Mouse (Mus musculus) kidney, adult 18-20 months (tissue): ENCODE results near the gene Cd27.

Source experiments
- DNase-seq: peaks from one replicate; pipeline ENCODE4 v3.0.0; 2021

The Cd27 gene

GRCm38 (mm10) chr6:125241566-125241965 lies 4.8 kb upstream of the Cd27 start:
- no peak for DNase-seq

GRCm38 (mm10) chr6:125240617-125241016 lies 3.8 kb upstream of the Cd27 start:
- no peak for DNase-seq

- DNase-seq, result no peak
These were observed 2.7 kb upstream of the Cd27 start for GRCm38 (mm10) chr6:125239547-125239946.

- no peak for DNase-seq
These were observed 1.6 kb upstream of the Cd27 start for GRCm38 (mm10) chr6:125238396-125238795.

- no peak for DNase-seq
These were observed 611 bp upstream of the Cd27 start for GRCm38 (mm10) chr6:125237421-125237820.

- DNase-seq, result no peak
These were observed 469 bp downstream of the Cd27 start for GRCm38 (mm10) chr6:125236341-125236740.

GRCm38 (mm10) chr6:125234520-125234828 lies 2.3 kb downstream of the Cd27 start:
- DNase-seq, result no peak

GRCm38 (mm10) chr6:125233816-125234519 lies 2.8 kb downstream of the Cd27 start:
- DNase-seq, result peak; percentile 25

GRCm38 (mm10) chr6:125232516-125232915 lies 4.3 kb downstream of the Cd27 start:
- DNase-seq, result no peak

GRCm38 (mm10) chr6:125232045-125232437 lies 4.8 kb downstream of the Cd27 start:
- DNase-seq, result no peak

- DNase-seq, result peak; percentile 71
These were observed 5.4 kb downstream of the Cd27 start, which contains the start of gene Tapbpl for GRCm38 (mm10) chr6:125231117-125232044. Gene Tapbpl, minus strand, starts transcription at chr6:125231860.

- DNase-seq, result no peak
These were observed 6.2 kb downstream of the Cd27 start for GRCm38 (mm10) chr6:125230571-125230970.

- DNase-seq, result peak; percentile 33
These were observed 11.2 kb downstream of the Cd27 start for GRCm38 (mm10) chr6:125225518-125226115.

GRCm38 (mm10) chr6:125222577-125222976 lies 14.2 kb downstream of the Cd27 start:
- DNase-seq, result no peak

GRCm38 (mm10) chr6:125222146-125222545 lies 14.7 kb downstream of the Cd27 start:
- DNase-seq, result no peak

GRCm38 (mm10) chr6:125221115-125221745 lies 15.6 kb downstream of the Cd27 start:
- no peak for DNase-seq

GRCm38 (mm10) chr6:125218963-125219362 lies 17.8 kb downstream of the Cd27 start:
- peak; percentile 63 for DNase-seq

- no peak for DNase-seq
These were observed 18.9 kb downstream of the Cd27 start for GRCm38 (mm10) chr6:125217899-125218298.

GRCm38 (mm10) chr6:125216898-125217297 lies 19.9 kb downstream of the Cd27 start:
- DNase-seq, result no peak

- DNase-seq, result peak; percentile 97
These were observed 21.5 kb downstream of the Cd27 start, which contains the start of gene Vamp1 for GRCm38 (mm10) chr6:125215148-125215954. Gene Vamp1, plus strand, starts transcription at chr6:125215551.

GRCm38 (mm10) chr6:125213715-125214114 lies 23.1 kb downstream of the Cd27 start:
- DNase-seq, result no peak

GRCm38 (mm10) chr6:125213129-125213528 lies 23.7 kb downstream of the Cd27 start:
- DNase-seq, result no peak
